Comparison of ENCODE assay signal across 7 mouse cellular contexts in the genomic region with DNA sequence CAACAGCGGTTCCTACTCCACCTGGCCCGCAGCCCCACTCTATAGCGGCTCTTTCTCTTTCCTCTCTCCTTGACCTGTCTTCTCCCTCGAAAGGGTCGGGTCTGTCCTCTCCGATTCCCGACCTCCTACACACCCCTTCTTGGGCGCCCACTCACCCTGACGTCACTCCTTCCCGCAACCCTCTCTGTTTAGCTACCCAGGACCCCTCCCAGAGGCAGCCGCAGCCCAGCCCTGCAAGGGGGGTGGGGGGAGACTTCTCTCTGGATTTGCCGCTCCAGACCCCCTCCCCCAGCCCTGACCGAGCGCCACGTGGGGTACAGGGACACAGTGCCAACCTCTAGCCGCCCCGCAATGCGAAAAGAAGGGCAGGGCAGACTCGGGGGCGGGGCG. TPM values are rescaled to one million over a fixed set of nuclear protein-coding genes. Genes with fewer than 3 reads are reported as not detected.
DNase-seq lines count a peak whose midpoint lies in the region; ATAC-seq and TF ChIP-seq lines count a peak whose summit lies in the region.

Gene Asphd1 (minus strand): TSS at position 180 of the 390 bp plus-strand sequence.

- no peaks in the 10 kb centered on the region for H3K9me3 ChIP-seq in neural tube, embryonic 11.5 days (ENCODE audit: control insufficient read depth, low read length)
- H3K9me3 ChIP-seq in forebrain, embryonic 14.5 days (replicated peaks; ENCODE audit: control insufficient read depth, low read length) = no peaks in the 10 kb centered on the region
- H3K9me3 ChIP-seq in midbrain, embryonic 11.5 days (ENCODE audit: control insufficient read depth, low read length) = no peaks in the 10 kb centered on the region

- peak within 1 kb of the TSS; percentile 85 for H3K4me2 ChIP-seq in neural tube, embryonic 11.5 days (ENCODE audit: low read depth)
- peak within 1 kb of the TSS; percentile 99 for H3K4me2 ChIP-seq in forebrain, embryonic 14.5 days (ENCODE audit: low read length)
- peak within 1 kb of the TSS; percentile 53 for H3K4me2 ChIP-seq in midbrain, embryonic 11.5 days

- peaks cover 11% of the 10 kb centered on the region for H3K4me1 ChIP-seq in neural tube, embryonic 11.5 days (ENCODE audit: control insufficient read depth, insufficient read depth, low read length)
- H3K4me1 ChIP-seq in forebrain, embryonic 14.5 days (ENCODE audit: control insufficient read depth, insufficient read depth, low read length) = peaks cover 13% of the 10 kb centered on the region
- peaks cover 6% of the 10 kb centered on the region for H3K4me1 ChIP-seq in midbrain, embryonic 11.5 days (ENCODE audit: control insufficient read depth, insufficient read depth, low read length)

- DNase-seq in neural tube, embryonic 11.5 days (ENCODE audit: low spot score) = no peak
- no peak for DNase-seq in neural tube, embryonic 10.5 days (ENCODE audit: extremely low spot score, low spot score)
- peak; percentile 65 for DNase-seq in forebrain, embryonic 14.5 days (ENCODE audit: low spot score)
- peak; percentile 57 to 67 for DNase-seq in layer of hippocampus, adult 2 months (ENCODE audit: low spot score in 2 of 2)
- no peak for DNase-seq in midbrain, embryonic 11.5 days (ENCODE audit: low spot score, missing footprints)
- DNase-seq in spleen, postnatal 14 days (ENCODE audit: low spot score in 2 of 2) = no peak
- no peak for DNase-seq in cerebellum, adult 9-10 months

- peak within 1 kb of the TSS; percentile 56 for H3K9ac ChIP-seq in neural tube, embryonic 11.5 days (ENCODE audit: low read length)
- peak within 1 kb of the TSS; percentile 80 for H3K9ac ChIP-seq in forebrain, embryonic 14.5 days (ENCODE audit: low read length)
- H3K9ac ChIP-seq in midbrain, embryonic 11.5 days (ENCODE audit: low read length) = peak within 1 kb of the TSS; percentile 43

- H3K27ac ChIP-seq in neural tube, embryonic 11.5 days (ENCODE audit: low read depth, low read length) = peak within 1 kb of the TSS; percentile 63
- peak within 1 kb of the TSS; percentile 83 for H3K27ac ChIP-seq in forebrain, embryonic 14.5 days (ENCODE audit: low read depth, low read length)
- H3K27ac ChIP-seq in layer of hippocampus, adult 2 months = peak within 1 kb of the TSS; percentile 96
- peak within 1 kb of the TSS; percentile 47 for H3K27ac ChIP-seq in midbrain, embryonic 11.5 days (ENCODE audit: low read depth, low read length)

- no peaks in the 10 kb centered on the region for H3K36me3 ChIP-seq in neural tube, embryonic 11.5 days (ENCODE audit: control insufficient read depth, insufficient read depth, low read length)
- peaks cover 25% of the 10 kb centered on the region for H3K36me3 ChIP-seq in forebrain, embryonic 14.5 days (ENCODE audit: control insufficient read depth, insufficient read depth, low read length)
- 0 out of 2 replicates have a peak, but pooled peaks cover 3% of the 10 kb centered on the region for H3K36me3 ChIP-seq in midbrain, embryonic 11.5 days (ENCODE audit: control insufficient read depth, insufficient read depth, low read length)

- peaks cover 15% of the 10 kb centered on the region; the same call in 1 of the 2 replicates for H3K27me3 ChIP-seq in neural tube, embryonic 11.5 days (ENCODE audit: control insufficient read depth, insufficient read depth, low read length)
- no peaks in the 10 kb centered on the region for H3K27me3 ChIP-seq in forebrain, embryonic 14.5 days (replicated peaks; ENCODE audit: control insufficient read depth, insufficient read depth, low read length)
- peaks cover 22% of the 10 kb centered on the region for H3K27me3 ChIP-seq in midbrain, embryonic 11.5 days (ENCODE audit: control insufficient read depth, insufficient read depth, low read length)

- WGBS in neural tube, embryonic 11.5 days = 2% methylated on average over 21 of the region's 21 CpGs
- WGBS in forebrain, embryonic 14.5 days = under 1% methylated on average over 21 of the region's 21 CpGs
- 2% methylated on average over 21 of the region's 21 CpGs for WGBS in midbrain, embryonic 11.5 days

- peak; percentile 60 for ATAC-seq in neural tube, embryonic 11.5 days (ENCODE audit: insufficient read depth, low FRiP score, low TSS enrichment)
- peak; percentile 68 for ATAC-seq in forebrain, embryonic 14.5 days
- peak; percentile 66 for ATAC-seq in midbrain, embryonic 11.5 days (ENCODE audit: low FRiP score)

- H3K4me3 ChIP-seq in neural tube, embryonic 11.5 days (ENCODE audit: low read depth, low read length) = peak within 1 kb of the TSS; percentile 45
- peak within 1 kb of the TSS; percentile 57 for H3K4me3 ChIP-seq in forebrain, embryonic 14.5 days (ENCODE audit: low read depth, low read length)
- H3K4me3 ChIP-seq in layer of hippocampus, adult 2 months = peak within 1 kb of the TSS; percentile 67
- peak within 1 kb of the TSS; percentile 23 for H3K4me3 ChIP-seq in midbrain, embryonic 11.5 days (ENCODE audit: low read depth, low read length)

- no peak for TF ChIP-seq CTCF in layer of hippocampus, adult 2 months (conservative IDR thresholded peaks at IDR 0.05)

RNA-seq across cellular contexts. Expression of gene Asphd1, which starts in this region (rescaled TPM):
- 0.82 and 0.87 TPM in 2 replicates for polyA plus RNA-seq in neural tube, embryonic 11.5 days (2014; fragmentation: Nextera tagmentation; extraction: Ambion mirVana)
- 4.4 and 6.0 TPM in 2 replicates for polyA plus RNA-seq in forebrain, embryonic 14.5 days (2014; fragmentation: Nextera tagmentation; extraction: Ambion mirVana)
- total RNA-seq in layer of hippocampus, adult 2 months (2021) = 10 to 100 TPM; 31.7 to 36.1 TPM
- 1.2 and 1.5 TPM in 2 replicates for polyA plus RNA-seq in midbrain, embryonic 11.5 days (2014; fragmentation: Nextera tagmentation; extraction: Ambion mirVana)

Comparison
In these comparisons a context has a peak if more than half of its experiments do, and no peak if none do; other contexts are left out.
1. Peak in ATAC-seq, H3K4me3 ChIP-seq, H3K27ac ChIP-seq, H3K9ac ChIP-seq and H3K4me2 ChIP-seq in neural tube, embryonic 11.5 days; RNA of the gene not detected or under 1 TPM.
2. DNase-seq: peak in forebrain, embryonic 14.5 days (single experiment) and layer of hippocampus, adult 2 months (2 of 2); none in neural tube, embryonic 11.5 days (single experiment), neural tube, embryonic 10.5 days (single experiment), midbrain, embryonic 11.5 days (single experiment), spleen, postnatal 14 days (0 of 2) and cerebellum, adult 9-10 months (single experiment).
3. Peak in every context shown above with its lines, with median percentiles within 50 percentile points of each other: ATAC-seq, H3K27ac ChIP-seq, H3K4me2 ChIP-seq, H3K4me3 ChIP-seq and H3K9ac ChIP-seq.